Mouse (Mus musculus): ENCODE measurements around the gene Siah1b.

The Siah1b gene

DNA sequence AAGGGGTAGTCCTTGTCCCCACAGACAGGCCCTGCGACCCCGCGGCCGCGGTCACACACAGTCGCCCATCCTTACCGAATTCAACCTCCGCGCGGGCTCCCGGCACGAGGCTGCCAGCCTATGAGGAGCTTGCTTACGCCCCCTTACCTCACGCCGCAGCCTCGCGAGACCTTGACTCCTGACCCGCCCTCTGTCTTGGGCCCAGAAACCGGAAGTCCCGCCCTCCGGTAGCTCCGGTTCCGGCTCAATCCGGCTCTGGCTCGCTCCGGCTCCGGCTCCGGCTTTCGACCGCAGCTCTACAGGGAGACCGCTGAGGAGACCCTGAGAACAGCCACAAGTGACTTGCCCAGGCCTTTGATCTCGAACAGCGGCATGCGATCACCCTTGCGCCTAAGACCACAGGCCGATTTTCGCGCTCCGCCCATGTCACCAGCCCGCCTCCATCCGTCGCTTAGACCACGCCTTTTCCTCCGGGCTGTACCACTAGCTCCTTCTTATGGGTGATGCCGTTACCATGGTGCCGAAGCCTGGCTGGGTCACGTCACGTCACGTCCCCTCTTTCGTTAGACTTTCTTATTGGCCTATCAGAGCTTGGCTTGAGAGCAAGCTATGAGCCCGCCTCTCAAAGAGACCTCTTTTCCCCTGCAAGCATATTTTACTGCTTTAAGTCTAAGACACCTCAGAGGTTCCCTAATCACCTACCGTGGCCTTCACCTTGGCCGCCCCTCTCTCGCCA lies at the start of gene Siah1b:
Siah1b (minus strand) TSS at position 454 of the 736 bp plus-strand sequence.
- peak; percentile 88 for DNase-seq

DNA sequence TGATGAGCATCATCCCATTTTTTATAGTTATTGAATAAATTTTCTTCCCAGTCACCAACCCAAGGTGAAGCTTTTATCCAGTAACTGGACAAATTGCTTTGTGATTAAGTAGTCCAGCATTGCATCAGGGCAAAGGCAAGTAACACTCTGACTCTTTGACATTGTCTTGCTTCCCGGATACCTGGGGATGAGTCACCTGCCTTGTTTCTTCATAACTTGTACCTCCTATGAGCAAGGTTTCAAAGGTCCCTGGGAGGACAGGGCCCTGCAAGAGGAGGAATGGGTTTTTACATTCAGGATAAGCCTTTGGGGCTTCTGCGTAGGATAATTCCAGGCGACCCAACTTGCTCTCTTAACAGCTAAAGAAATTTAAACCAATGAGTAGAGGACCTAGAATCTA lies 47.6 kb upstream of the Siah1b start:
- DNase-seq, result no peak

DNA sequence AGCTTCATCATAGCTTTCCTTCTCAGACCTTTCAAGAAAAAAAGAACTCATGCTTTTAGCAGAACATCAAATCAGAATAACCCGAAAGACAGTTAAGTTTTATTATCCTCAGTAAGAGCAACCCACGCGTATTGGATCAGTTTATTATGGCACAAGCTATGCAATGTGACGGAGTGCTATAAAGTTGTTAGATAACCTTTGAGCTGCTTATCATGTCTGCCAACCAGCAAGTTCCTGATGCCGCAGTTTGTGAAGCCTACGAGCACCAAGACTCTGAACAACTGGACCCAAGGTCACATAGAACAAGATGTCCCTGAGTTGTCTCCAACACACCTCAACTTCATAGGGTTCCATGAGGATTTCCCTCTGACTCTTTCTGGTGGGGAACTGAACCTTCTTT lies 37.5 kb upstream of the Siah1b start:
- DNase-seq, result no peak

GRCm38 (mm10) chrX:164111146-164111545 lies 34.9 kb upstream of the Siah1b start:
- DNase-seq, result no peak

- no peak for DNase-seq
These were observed 26.4 kb upstream of the Siah1b start for GRCm38 (mm10) chrX:164102656-164103055.

DNA sequence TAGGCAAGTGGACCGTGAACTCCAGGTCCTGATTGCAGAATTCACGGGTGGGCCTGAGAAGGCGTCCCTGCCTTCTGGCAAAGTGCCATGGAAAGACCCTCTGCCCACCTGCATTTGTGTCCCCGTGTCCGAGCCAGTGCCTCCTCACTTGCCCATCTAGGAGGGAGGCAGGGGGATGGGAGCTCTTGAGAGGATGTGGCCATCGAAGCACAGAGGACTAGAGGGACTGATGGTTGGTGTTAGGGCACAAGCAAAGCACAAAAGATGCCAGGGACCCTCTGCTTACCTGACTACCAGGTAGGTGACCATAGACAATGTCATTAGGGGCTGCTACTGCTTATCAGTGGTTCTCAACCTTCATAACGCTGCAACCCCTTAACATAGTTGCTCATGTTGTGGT lies 25.9 kb upstream of the Siah1b start:
- DNase-seq, result no peak

GRCm38 (mm10) chrX:164101483-164101882 lies 25.2 kb upstream of the Siah1b start:
- DNase-seq, result no peak

GRCm38 (mm10) chrX:164095838-164096237 lies 19.5 kb upstream of the Siah1b start:
- DNase-seq, result no peak

DNA sequence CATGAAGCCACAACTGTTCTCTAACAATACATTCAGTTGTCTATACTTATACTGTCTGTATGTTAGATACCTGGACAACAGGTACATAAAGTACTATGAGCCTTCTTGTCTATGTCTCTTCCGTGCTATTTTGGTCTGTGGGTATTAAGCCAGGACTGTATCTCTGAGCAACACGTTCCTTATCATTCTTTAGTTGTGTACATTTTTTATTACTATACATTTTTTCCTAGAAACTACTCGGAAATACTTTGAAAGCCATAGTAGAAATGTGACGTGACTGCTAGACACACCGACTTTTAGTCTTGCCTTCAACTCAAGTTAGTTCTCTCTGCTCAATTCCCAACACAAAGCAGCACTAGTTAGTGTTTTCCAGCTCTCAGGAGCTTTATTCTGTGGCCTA lies 17.1 kb upstream of the Siah1b start:
- DNase-seq, result no peak

- DNase-seq, result no peak
These were observed 16.2 kb upstream of the Siah1b start for GRCm38 (mm10) chrX:164092300-164093169.

GRCm38 (mm10) chrX:164089916-164090315 lies 13.6 kb upstream of the Siah1b start:
- DNase-seq, result no peak

DNA sequence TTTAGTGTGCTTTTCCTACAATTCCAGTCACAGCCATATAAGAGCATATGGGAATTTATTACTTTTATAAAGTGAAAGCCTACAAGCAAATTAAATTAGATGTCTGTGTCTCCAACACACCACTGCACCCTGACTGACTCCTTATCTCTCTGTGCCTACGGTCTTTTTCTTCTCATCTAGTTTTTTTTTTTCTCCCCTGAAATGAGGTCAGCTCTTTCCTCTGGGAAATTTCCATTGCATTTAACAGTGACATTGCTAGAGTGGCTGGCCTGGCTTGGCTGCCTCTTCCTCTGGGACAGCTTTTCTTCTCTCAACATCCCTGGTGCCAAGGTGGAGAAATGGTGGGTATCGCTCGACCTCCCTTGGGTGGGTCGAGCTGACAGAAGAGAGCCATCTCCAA lies 12.3 kb upstream of the Siah1b start, which contains the start of gene Cltrn:
Cltrn (plus strand) TSS at position 249 of the 400 bp plus-strand sequence.
- peak; percentile 5 for DNase-seq

DNA sequence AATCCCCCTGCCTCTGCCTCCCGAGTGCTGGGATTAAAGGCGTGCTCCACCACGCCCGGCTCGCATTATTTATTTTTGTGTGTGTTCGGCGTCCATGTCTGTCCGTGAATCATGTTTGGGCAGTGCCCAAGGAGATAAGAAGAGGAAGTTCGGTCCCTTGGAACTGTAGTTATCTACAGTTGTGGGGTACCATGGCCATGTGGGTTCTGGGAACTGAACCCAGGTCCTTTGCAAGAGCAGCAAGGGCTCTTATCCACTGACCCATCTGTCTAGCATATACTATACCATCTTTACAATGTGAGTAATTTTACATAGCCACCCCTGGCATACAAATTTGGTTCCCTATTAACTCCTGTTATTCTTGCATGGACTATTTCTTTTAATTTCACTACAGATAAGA lies 5.7 kb upstream of the Siah1b start:
- no peak for DNase-seq

GRCm38 (mm10) chrX:164068968-164069367 lies 7.3 kb downstream of the Siah1b start:
- DNase-seq, result no peak

- peak; percentile 45 to 62 for DNase-seq
These were observed 10.1 kb downstream of the Siah1b start for GRCm38 (mm10) chrX:164066185-164066584.

DNA sequence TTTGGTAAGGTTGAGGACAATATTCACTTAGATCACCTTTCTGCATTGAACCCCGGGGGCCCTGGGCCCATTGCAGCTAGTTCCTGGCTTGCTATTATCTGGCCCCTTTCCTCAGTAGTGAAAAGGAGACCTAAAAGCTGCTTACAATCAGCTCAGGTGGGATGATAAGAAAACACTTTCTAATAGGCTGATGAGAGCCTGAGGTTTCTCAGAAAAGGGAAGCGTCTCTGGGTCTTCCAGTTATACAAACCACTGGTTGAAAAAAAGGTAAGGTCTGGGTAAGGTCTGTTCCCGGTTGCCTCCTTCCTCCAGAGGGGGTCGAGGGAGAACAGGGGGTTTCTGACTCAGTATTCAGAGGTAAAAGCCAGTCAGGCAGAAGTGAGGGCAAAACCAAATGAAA lies 17.2 kb downstream of the Siah1b start:
- no peak for DNase-seq

GRCm38 (mm10) chrX:164058523-164058922 lies 17.8 kb downstream of the Siah1b start:
- DNase-seq, result no peak

DNA sequence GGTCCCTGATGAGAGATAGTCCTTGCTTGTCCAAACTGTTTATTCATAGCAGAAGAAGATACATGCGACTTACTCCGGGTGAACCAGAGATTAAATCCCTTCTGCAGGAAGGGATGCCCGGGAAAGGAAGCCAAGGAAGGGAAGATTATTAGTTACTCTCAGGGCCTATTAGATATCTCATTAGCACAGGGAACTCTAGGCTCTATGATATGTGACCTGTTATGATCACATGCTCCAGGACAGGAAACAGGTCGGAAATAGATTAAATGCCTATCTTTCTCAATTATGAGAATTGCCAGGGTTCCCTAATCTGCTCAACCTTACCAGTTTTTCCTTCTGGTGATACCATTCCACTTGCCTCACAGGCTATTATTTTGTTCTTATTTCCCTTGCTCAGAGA lies 20.6 kb downstream of the Siah1b start:
- DNase-seq, result no peak

DNA sequence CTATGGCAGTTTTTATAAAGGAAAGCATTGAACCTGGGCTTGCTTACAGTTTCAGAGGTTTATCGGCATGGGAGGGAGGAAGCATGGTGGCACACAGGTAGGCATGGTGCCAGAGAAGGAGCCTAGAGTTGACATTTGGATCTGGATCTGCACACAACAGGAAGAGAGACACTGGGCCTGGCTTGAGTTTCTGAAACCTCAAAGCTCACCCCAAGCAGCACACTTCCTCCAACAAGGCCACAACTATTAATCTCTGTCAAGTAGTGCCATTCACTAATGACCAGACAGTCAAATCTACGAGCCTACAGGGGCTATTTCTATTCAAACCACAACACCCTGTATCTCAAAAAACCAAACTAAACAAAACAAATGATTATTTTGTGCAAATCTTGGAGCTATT lies 29.6 kb downstream of the Siah1b start:
- DNase-seq, result no peak

GRCm38 (mm10) chrX:164042069-164042468 lies 34.2 kb downstream of the Siah1b start:
- DNase-seq, result no peak

GRCm38 (mm10) chrX:164038882-164039281 lies 37.4 kb downstream of the Siah1b start:
- DNase-seq, result peak in 1 of 2 experiments; percentile 8

GRCm38 (mm10) chrX:164035931-164036330 lies 40.4 kb downstream of the Siah1b start:
- no peak for DNase-seq

DNA sequence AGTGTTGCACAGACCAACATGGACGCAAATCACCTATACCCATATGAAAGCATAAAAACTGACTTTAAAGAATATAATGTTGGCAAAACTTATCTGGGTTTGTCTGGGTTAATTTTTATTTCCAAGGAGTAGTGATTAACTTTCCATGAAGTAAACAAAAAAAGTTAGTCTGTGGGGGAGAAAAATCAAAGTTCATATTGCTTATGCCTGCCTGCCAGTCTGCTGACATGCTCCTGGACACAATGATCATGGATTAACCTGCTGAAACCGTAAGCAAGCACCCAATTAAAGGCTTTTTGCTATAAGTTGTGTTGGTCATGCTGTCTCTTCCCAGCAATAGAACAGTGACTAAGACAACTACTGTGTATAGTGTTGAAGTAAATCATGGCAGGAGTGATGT lies 40.9 kb downstream of the Siah1b start:
- no peak for DNase-seq

DNA sequence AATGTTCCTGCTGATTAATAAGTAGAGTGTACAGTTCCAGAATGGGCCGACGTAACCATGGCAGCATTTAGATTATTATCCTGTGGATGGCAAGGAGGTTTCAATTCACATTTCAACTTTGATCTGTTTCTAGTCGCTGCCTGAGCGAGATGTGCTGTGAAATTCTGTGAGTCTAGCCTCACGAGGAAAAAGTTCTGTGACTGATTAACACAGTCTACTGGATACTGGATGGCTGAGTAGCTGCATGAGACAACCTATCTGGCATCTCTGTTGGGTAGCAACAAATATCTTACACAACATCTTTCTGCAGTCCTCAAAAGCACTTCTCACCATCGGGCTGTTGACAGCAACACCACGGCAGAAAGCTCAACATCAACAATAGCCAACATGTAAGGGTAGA lies 43.8 kb downstream of the Siah1b start:
- DNase-seq, result no peak
